Mouse (Mus musculus) urinary bladder, adult 18-20 months (tissue): ENCODE data around the gene Ablim1.

ENCODE experiments used
- DNase-seq, 2 experiments: peaks; one replicate each; pipeline ENCODE4 v3.0.0; 2022; ENCODE audit warnings: low spot score in 2 of 2, mixed read lengths in 2 of 2

Ablim1 gene

DNA sequence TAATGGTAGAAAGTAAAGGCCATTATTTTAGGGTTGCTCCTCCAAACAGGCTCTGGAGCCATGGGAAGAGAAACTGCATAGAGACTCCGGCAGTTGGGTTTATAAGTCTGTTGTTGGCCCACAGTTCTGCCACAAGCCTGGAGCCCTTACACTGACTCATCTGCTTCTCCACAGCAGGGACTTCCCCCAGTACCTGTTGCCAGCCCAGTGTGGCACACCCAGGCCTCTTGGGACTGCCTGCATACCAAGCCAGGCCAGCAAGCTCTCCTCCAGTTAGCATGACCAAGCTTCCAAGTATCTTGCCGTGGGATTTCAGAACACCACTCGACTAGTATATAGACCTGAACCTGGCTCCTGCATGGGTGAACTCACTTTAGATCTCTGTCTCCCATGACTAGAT is 299.9 kb downstream of the Ablim1 start:
- DNase-seq: peak; percentile 17 to 37

- no peak for DNase-seq
Measured at GRCm38 (mm10) chr19:57013271-57013677, 301.4 kb downstream of the Ablim1 start.

GRCm38 (mm10) chr19:57012068-57012467 is 302.7 kb downstream of the Ablim1 start:
- no peak for DNase-seq

DNA sequence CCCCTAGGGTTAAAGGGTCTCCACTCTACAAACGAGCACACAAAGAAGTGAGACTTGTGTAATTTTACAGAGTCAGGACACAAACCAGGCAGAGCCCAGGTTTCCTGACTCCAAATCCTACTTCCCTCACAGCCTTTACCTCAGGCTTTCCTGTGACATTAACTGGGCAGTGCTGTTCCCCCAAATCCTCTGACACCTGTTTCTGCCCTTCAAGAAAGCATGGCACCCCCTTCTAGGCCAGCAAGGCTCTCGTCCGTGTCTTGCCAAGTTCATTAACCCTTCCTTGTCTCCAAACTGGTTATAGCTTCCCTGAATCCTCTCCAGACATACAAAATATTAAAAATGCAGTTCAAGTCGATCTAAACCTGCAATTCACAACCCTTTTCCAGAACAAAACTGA is 304.7 kb downstream of the Ablim1 start:
- no peak for DNase-seq

DNA sequence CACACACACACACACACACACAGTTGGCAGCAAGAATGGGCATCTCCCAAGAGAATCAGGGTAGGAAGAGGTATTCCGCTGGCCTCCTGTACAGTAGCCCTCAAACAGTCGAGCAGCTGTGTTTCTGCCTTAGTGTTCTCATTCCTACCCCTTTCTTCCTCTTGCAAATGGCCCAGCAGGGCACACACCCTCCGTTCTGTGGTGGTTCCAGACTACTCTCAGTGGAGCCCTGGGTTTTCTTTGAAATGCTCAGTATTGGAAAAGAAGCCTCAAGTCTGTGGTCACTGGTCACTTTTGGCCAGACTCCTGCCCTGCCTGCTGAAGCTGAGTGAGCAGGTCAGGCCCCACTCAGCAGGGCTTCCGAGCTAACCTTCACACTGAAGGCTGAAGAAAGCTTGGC is 305.1 kb downstream of the Ablim1 start:
- DNase-seq: no peak

DNA sequence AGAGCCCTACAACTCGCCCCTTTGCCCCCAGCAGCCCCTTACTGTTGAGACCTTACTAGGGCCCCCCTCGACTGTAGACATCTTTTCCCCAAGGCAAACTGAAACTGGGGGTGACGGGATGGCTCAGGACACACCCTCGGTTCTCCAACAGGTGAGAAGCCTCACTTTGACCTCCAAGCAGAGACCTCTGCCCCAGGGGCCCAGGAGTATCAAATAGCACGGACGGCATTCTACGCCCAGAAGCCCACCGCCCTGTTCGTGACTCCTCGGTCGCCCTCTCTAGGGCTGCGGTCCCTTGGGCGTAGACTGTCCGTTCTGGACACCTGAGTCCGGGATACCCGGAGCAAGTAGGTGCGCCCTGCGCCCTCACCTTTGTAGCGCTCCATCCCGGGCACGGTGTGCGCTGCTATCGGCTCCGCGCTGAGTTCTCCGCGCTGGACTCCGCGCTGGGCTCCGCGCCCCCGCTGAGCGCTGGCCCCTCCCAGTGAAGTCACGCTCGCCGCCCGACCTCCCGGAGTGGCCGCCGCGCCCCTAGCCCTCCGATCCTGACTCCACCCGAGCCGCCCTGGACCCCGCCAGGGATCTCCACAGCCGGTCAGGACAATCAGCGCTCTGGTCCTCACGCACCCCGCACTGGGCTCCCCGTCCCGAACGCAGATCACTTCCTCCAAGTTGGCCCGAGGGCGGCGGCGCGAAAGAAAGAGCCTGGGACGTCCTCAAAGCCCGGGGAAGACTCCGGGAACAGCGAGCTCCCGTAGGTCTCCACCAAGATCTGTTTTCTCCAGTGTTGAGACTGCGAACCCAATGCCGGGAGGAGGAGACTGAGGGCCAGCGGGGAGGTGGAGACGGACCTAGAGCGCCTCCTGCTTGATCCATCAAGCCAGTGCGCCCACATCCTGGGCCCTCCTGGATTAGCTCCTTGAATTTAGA is 306.7 kb downstream of the Ablim1 start, which contains the start of gene Afap1l2:
TSS of gene Afap1l2 (minus strand) at position 448 of the 930 bp plus-strand sequence.
- peak; percentile 63 to 78 for DNase-seq

- peak; percentile 33 to 43 for DNase-seq
Measured at GRCm38 (mm10) chr19:57007291-57007690, 307.4 kb downstream of the Ablim1 start.

DNA sequence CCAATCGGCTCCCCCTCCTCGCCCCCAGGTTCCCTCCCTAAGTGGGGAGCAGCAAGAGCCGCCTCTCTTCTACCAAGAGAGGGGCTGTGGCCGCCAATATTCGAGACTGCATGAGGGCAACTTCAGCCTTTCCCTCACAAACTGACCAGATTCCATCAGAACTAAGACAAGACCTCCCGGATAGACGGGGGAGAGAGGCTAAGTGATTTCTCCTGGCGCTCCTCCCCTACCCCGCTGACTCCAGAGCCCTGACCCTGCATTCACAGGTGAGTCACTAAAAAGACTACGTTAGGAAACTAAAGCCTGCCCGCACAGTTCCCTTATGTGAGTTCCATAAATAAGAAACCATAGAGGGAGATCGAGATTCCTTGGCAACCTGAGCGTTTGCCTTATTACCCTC is 307.9 kb downstream of the Ablim1 start:
- no peak for DNase-seq

DNA sequence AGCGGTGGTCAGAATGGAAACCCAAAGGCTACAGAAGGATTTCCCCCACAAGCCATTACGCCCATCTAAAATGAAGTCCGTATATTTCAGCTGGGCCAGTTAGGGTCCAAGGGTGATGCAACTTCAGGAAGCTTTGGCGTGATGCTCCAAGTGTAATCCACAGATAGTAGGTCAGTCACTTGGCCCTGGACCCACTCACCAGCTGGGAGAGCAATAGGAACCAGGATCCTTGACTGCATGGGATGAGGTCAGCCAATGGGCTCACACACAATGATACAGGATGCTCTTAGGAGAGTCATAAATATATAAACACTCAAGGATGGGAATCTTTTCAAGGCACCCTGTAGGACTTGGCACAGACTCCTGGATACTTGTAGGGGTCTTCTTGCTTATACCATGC is 309.7 kb downstream of the Ablim1 start:
- peak in 1 of 2 experiments; percentile 66 for DNase-seq

DNA sequence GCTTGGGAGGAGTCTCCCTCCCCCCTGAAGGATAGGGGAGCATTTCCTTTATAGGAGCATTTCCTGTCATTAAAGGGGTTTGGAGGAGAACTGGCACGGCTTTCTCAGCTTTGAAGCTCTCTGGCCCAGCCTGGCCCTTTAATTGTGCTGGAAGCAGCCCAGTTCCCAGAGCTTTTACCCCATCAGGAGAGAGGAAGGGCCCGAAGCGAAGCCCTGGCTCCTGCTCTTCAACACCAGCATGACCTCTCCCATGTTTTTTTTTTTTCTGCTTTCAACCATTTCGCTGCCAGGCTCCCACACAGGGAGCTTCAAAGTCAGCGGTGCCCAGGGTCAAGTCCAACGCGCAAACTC is 311.3 kb downstream of the Ablim1 start:
- DNase-seq: no peak

DNA sequence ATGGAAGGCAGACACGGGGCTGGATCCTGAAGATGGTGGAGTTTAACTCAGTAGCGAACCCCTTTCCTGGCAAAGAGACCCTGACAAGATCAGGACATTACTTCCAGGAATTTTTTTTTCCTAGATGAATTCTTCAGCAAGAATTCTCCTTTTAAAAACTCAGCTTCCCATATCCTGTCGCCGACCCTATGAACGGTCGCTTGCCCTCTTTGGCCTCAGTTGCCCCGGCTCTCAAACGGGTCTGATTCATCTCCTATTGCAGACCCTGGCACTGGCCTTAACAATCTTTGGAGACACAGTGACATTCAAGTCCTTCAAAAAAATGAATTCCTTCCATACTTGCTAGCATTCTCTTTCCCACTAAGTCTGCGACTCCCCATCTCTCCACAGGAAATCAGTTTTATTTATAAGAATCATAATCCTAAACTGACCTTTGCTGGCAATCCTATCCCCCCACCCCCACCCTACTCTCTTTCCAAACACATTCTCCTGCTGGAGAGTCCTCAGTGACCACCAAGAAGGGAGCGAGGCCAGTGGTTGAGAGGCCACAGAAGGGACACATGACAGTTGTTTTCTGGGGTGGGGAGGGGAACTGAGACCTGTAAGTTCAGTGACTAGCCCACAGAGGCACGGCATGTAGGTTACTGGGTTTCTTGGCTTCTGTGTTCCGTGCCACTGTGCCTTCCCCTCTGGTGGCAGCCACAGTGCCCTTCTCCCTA is 311.8 kb downstream of the Ablim1 start:
- no peak for DNase-seq

GRCm38 (mm10) chr19:57001926-57002325 is 312.8 kb downstream of the Ablim1 start:
- DNase-seq: no peak

DNA sequence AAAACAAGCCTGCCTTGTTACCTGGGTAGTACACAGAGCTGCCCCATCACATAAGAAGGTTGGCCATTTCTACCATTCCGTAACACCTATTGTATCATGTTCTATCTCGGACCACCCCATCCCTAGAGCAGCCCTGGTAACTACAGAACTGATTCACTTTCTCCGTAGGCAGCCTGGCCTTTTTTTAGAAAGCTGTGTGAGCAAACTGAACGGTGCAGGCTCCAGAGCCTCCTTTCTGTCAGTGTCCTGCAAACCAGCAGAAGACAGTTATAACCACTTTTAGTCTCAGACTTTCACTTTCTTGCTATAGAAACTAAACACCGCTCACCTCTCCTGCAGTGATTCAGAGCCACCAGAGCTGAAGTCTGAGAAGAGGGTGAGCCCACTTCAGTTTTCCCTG is 314.1 kb downstream of the Ablim1 start:
- DNase-seq: no peak

DNA sequence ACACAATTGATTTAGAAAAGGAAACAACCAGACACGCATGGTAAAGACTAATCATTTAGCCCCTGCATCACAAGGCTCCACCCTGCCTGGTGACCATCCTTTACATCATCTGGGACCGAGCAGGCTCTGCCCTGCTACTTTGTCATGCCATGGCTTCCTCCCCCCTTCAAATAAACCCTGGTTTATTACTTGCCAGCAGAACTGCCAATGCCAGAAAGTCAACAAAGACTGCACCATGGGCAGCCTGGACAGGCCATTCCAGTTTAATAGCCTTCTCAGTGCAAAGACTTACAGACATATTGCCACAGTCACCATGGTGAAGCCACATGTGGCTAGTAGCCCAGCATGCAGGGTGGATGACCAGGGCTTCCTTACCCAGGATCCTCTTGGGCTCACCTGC is 314.9 kb downstream of the Ablim1 start:
- DNase-seq: no peak

DNA sequence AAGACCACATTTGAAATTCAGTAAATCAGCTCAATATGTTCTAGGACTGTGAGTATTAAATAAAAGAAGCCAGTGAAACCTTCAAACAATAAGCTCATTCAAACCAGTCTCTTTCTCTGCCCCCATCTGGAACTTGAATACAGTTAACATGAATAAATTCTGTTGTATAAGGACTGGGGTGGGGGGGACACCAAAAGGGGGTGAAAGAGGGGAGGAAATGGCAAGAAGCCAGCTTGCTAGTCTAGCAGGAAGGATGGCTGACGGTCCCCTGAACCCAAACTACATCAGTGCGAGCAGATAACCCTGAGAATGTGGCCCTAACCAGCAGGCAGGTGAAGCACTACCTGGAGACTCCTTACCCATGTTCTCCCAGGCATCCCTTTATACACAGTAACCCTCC is 315.8 kb downstream of the Ablim1 start:
- no peak for DNase-seq

- no peak for DNase-seq
Measured at GRCm38 (mm10) chr19:56998331-56998730, 316.4 kb downstream of the Ablim1 start.

GRCm38 (mm10) chr19:56997164-56997599 is 317.5 kb downstream of the Ablim1 start:
- peak in 1 of 2 experiments; percentile 46 for DNase-seq

GRCm38 (mm10) chr19:56995441-56995840 is 319.3 kb downstream of the Ablim1 start:
- no peak for DNase-seq

DNA sequence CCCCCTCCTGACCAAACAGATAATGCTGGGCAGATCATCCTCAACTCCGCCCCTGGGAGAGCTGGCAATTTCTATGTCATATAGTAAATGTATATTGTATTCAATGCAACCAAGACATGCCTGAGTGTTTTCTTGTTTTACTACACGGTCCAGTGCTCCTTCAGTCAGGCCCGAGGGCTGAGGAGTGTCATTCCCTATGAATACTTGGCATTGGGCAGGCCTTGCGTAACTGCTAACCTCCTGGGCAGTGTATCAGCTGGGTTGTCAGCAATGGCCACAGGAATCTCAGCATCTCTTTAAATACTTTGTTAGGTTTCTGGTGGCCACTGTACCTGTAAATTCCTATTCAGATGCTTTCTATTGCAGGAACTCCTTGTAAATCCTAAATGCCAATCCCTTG is 320.1 kb downstream of the Ablim1 start:
- no peak for DNase-seq

- DNase-seq: peak; percentile 23 to 37
Measured at GRCm38 (mm10) chr19:56993763-56994162, 321.0 kb downstream of the Ablim1 start.

DNA sequence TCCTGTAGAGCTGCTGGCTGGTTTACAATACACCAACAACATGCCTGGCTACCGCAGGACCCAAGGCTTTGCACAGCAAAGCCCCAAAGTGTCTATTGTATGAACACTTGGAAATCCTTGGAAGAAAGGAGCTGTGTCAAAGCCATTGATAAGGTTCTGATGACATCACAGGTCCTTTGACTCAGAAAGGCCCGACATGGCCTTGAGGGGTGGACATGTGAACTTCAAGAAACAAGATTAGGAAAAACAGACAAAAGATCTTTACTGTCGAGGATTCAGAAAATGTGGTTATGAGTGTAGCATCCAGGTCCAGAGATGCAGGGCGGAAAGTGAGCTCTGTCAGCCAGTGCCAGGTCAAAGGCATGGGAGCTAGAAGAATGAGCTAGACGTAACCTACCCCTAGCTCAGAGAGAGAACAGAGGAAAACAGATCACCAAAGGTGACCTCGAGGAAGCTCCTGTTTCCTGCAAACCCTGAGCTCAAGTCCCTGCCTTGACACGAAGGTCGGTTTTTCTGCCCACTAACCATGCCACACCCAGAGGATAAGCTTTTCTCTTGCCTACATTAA is 321.7 kb downstream of the Ablim1 start:
- DNase-seq: no peak

DNA sequence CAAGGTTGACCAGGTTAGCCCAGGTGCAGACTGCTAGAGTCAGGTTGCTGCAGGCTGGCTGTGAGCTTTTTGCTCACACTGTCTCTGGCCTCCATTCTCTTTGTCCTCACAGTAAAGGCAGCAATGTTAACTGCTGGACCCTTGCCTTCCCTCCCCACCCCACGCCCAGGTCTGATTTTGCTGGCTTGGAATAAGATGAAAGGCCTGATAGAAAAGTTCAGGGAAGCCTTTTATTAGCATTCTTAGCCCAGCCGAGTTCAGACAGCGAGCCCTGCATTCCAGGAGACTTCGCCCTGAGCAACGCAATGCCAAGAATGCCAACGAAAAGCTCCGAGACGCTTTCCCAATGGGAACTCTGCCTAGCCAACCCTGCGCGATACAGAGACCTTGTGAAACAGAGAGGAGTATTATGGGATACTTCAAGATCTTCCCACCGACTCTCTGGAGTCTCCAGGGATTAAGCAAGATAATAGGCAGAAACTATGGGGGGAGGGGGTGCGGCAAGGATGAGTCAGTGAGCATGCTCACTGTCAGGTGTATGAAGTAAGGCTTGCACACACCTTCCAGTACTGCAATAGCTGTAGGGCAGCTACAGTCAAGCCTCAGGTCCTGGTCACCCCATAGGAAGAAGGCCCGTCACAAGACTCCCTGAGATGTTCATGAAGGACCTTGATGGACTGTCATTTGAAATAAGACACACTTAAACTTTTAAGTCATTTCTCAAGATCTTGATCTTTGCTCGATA is 324.2 kb downstream of the Ablim1 start:
- no peak for DNase-seq
